Mouse (Mus musculus) MEL (cell line): ENCODE measurements around the gene Tmem45b. TPM values are rescaled to one million over a fixed set of nuclear protein-coding genes. Genes with fewer than 3 reads are reported as not detected.

Source experiments
- DNase-seq: peaks from one replicate; pipeline ENCODE4 v3.0.0; 2011; ENCODE audit warnings: low read depth, low spot score
- H3K27ac ChIP-seq: 2 replicates; pipeline ENCODE4 v1.5.1; 2012; ENCODE audit warnings: low read depth, mild to moderate bottlenecking, control low read depth, low read length, moderate library complexity; ENCODE audit not compliant: control insufficient read depth
- H3K27me3 ChIP-seq, 2 experiments: fragments of 150-350 bp in 1 of 2; sonication (generic) in 1 of 2; 2 replicates each; pipeline ENCODE4 v1.6.1; 2012; ENCODE audit warnings: low read length in 2 of 2, mild to moderate bottlenecking in 2 of 2, improper control_type of control experiment in 1 of 2, moderate library complexity in 1 of 2; ENCODE audit not compliant: insufficient read depth in 2 of 2, control insufficient read depth in 1 of 2
- H3K36me3 ChIP-seq, 2 experiments: 2 replicates each; pipeline ENCODE4 v1.6.1; 2012 to 2014; ENCODE audit warnings: low read length in 2 of 2, improper control_type of control experiment in 1 of 2, inconsistent platforms in 1 of 2, mild to moderate bottlenecking in 1 of 2; ENCODE audit not compliant: insufficient read depth in 2 of 2, control insufficient read depth in 1 of 2
- H3K4me1 ChIP-seq, 2 experiments: fragments of 150-350 bp in 1 of 2; sonication (generic) in 1 of 2; 2 replicates each; pipeline ENCODE4 v1.6.1; 2012; ENCODE audit warnings: low read length in 2 of 2, improper control_type of control experiment in 1 of 2, mild to moderate bottlenecking in 1 of 2; ENCODE audit not compliant: insufficient read depth in 2 of 2, control insufficient read depth in 1 of 2
- H3K4me3 ChIP-seq, 2 experiments: fragments of 150-350 bp in 1 of 2; sonication (generic) in 1 of 2; 2 replicates each; pipeline ENCODE4 v1.5.1; 2012; ENCODE audit warnings: low read depth in 2 of 2, low read length in 2 of 2, mild to moderate bottlenecking in 2 of 2, moderate library complexity in 2 of 2, control low read depth in 1 of 2, improper control_type of control experiment in 1 of 2; ENCODE audit not compliant: control insufficient read depth in 1 of 2, insufficient read depth in 1 of 2
- H3K79me2 ChIP-seq: 2 replicates; pipeline ENCODE4 v1.6.1; 2012; ENCODE audit warnings: mild to moderate bottlenecking, low read length, moderate library complexity; ENCODE audit not compliant: control insufficient read depth, poor library complexity, insufficient read depth
- H3K9ac ChIP-seq: 2 replicates; pipeline ENCODE4 v1.6.1; 2012; ENCODE audit warnings: low read depth, mild to moderate bottlenecking, control low read depth, low read length, moderate library complexity; ENCODE audit not compliant: control insufficient read depth, poor library complexity, severe bottlenecking
- H3K9me3 ChIP-seq: fragments of 150-350 bp; sonication (generic); replicated peaks from 2 replicates; pipeline ENCODE4 v1.6.1; 2012; ENCODE audit warnings: mild to moderate bottlenecking, low read length, improper control_type of control experiment, moderate library complexity; ENCODE audit not compliant: insufficient read depth
- BHLHE40 ChIP-seq: IDR thresholded peaks from 2 replicates; pipeline ENCODE4 v1.6.1; 2012; ENCODE audit warnings: low read depth, mild to moderate bottlenecking, inconsistent platforms, low read length, improper control_type of control experiment, borderline replicate concordance
- E2F4 ChIP-seq: IDR thresholded peaks from 2 replicates; pipeline ENCODE4 v1.6.1; 2011; ENCODE audit warnings: low read depth, low read length, improper control_type of control experiment, borderline replicate concordance
- ETS1 ChIP-seq: IDR thresholded peaks from 2 replicates; pipeline ENCODE4 v1.6.1; 2012; ENCODE audit warnings: low read depth, mild to moderate bottlenecking, inconsistent platforms, low read length, improper control_type of control experiment, moderate library complexity
- HCFC1 ChIP-seq: IDR thresholded peaks from 2 replicates; pipeline ENCODE4 v1.6.1; 2012; ENCODE audit warnings: low read depth, mild to moderate bottlenecking, inconsistent platforms, low read length, improper control_type of control experiment, moderate library complexity
- MAFK ChIP-seq: IDR thresholded peaks from 2 replicates; pipeline ENCODE4 v1.6.1; 2011; ENCODE audit warnings: low read depth, mild to moderate bottlenecking, low read length, improper control_type of control experiment, borderline replicate concordance
- MAX ChIP-seq: IDR thresholded peaks from 2 replicates; pipeline ENCODE4 v1.6.1; 2011; ENCODE audit warnings: low read length, improper control_type of control experiment
- MAZ ChIP-seq: IDR thresholded peaks from 2 replicates; pipeline ENCODE4 v1.6.1; 2012; ENCODE audit warnings: low read depth, mild to moderate bottlenecking, inconsistent platforms, low read length, improper control_type of control experiment
- MEF2A ChIP-seq: IDR thresholded peaks from 2 replicates; pipeline ENCODE4 v1.6.1; 2014; ENCODE audit warnings: low read depth, mild to moderate bottlenecking, inconsistent platforms, low read length, improper control_type of control experiment; ENCODE audit not compliant: poor library complexity, insufficient replicate concordance, severe bottlenecking; ENCODE audit errors: extremely low read depth
- MYC ChIP-seq: IDR thresholded peaks from 2 replicates; pipeline ENCODE4 v1.6.1; 2011; ENCODE audit warnings: low read depth, mild to moderate bottlenecking, low read length, improper control_type of control experiment, moderate library complexity
- NRF1 ChIP-seq: IDR thresholded peaks from 2 replicates; pipeline ENCODE4 v1.6.1; 2014; ENCODE audit warnings: low read depth, mild to moderate bottlenecking, inconsistent platforms, low read length, improper control_type of control experiment, moderate library complexity; ENCODE audit not compliant: poor library complexity, insufficient read depth, severe bottlenecking
- POLR2AphosphoS5 ChIP-seq: IDR thresholded peaks from 2 replicates; pipeline ENCODE4 v1.6.1; 2012; ENCODE audit warnings: low read depth, borderline replicate concordance, mild to moderate bottlenecking, inconsistent platforms, low read length, moderate library complexity, mixed read lengths
- RCOR1 ChIP-seq: IDR thresholded peaks from 2 replicates; pipeline ENCODE4 v1.6.1; 2012; ENCODE audit warnings: low read depth, mild to moderate bottlenecking, inconsistent platforms, low read length, improper control_type of control experiment
- TAL1 ChIP-seq: IDR thresholded peaks from 2 replicates; pipeline ENCODE4 v1.6.1; 2012; ENCODE audit warnings: mild to moderate bottlenecking, inconsistent platforms, low read length, moderate library complexity, mixed read lengths
- TBP ChIP-seq: IDR thresholded peaks from 2 replicates; pipeline ENCODE4 v1.8.0; 2011; ENCODE audit warnings: low read depth, low read length, improper control_type of control experiment
- TCF12 ChIP-seq: IDR thresholded peaks from 2 replicates; pipeline ENCODE4 v1.6.1; 2014; ENCODE audit warnings: low read depth, mild to moderate bottlenecking, inconsistent platforms, low read length, improper control_type of control experiment, moderate library complexity
- ZMIZ1 ChIP-seq: IDR thresholded peaks from 2 replicates; pipeline ENCODE4 v1.6.1; 2012; ENCODE audit warnings: low read depth, mild to moderate bottlenecking, inconsistent platforms, low read length, improper control_type of control experiment, moderate library complexity
- polyA plus RNA-seq, 2 experiments: library from polyadenylated mRNA; stranded (reverse) in 1 of 2; unstranded in 1 of 2; fragments of >175 nt in 1 of 2; fragments of >200 nt in 1 of 2; gene quantifications; 2 replicates each; pipeline versions ENCODE4 v1.2.1 to v1.2.4; 2012; ENCODE audit warnings: low replicate concordance in 2 of 2, low read depth in 1 of 2; ENCODE audit not compliant: insufficient read length in 2 of 2, insufficient read depth in 1 of 2, missing spikeins in 1 of 2
- total RNA-seq: library from RNA; depleted of rRNA; stranded (reverse); fragments of 300-350 nt; gene quantifications from 2 replicates; pipeline ENCODE4 v1.2.3, GENCODE M21; 2012

Gene Tmem45b
- total and polyA plus RNA-seq, 3 experiments: not detected

DNA sequence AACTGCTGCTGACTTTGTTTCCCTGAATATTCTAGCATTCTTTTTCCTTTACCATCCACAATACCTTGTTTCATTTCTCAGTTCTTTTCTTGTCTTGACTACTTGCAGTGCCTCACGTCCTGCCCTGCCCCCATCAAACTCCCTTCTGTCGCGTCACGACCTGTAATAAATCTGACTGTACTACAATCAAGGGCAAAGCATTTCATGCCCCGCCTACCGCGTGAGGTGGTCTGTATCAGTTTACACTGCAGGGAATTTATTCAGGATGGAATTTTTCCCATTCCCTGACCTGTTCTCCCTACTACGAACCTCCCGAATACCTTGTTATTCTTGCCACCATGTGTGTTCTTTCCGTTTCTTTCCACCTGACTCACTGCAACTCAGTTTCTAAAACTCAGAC, 12.1 kb downstream of the Tmem45b start:
- DNase-seq: no peak
- no peak overlapping the region for H3K27ac ChIP-seq
- H3K36me3 ChIP-seq: no peaks in the 10 kb centered on the region
- H3K9ac ChIP-seq: no peak overlapping the region
- no peak overlapping the region for H3K4me3 ChIP-seq
- H3K4me1 ChIP-seq: no peaks in the 10 kb centered on the region
- no peaks in the 10 kb centered on the region for H3K9me3 ChIP-seq
- peaks cover 4 to 5% of the 10 kb centered on the region in 2 experiments; a peak in 3 of 4 replicates for H3K27me3 ChIP-seq
- TF ChIP-seq E2F4 (no peak), BHLHE40 (no peak), HCFC1 (no peak), NRF1 (no peak), MEF2A (no peak), MAFK (no peak), RCOR1 (no peak), POLR2AphosphoS5 (no peak), TAL1 (no peak), MYC (no peak), MAZ (no peak)
- no peaks in the 10 kb centered on the region for H3K79me2 ChIP-seq

DNA sequence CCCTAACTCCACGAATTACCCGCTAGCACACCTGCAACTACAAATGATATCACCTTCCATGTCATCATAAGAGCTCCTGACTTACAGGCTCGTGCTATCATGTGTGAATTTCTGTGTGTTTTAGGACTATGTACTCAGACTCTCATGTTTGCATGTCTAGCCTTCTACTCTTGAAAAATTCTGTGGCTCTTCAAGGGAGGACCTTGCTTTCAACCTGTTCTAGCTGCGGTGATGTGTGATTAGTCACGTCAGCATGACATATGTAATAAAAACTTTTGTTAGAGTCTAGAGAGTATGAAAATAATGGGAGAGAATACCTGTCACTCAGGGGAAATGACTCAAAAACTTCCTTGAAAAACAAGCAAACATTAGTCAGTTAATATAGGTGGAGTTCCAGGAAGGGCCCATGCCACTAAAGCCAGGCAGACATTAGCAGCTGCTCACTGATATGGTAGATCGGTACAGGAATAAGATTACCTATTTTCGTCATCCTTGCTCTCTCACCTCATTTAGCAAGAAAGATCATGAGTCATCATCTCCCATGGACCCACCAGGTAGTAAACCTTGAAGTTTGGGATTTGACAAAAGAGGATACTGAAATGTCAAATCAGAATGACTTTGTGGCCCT, 15.0 kb downstream of the Tmem45b start:
- Histone ChIP-seq H3K79me2 (no peaks in the 10 kb centered on the region), H3K27me3 (peaks cover 6% of the 10 kb centered on the region in 2 experiments; a peak in 3 of 4 replicates), H3K9ac (no peak overlapping the region), H3K4me3 (no peak overlapping the region), H3K27ac (no peak overlapping the region), H3K4me1 (no peaks in the 10 kb centered on the region), H3K9me3 (no peaks in the 10 kb centered on the region), H3K36me3 (no peaks in the 10 kb centered on the region)
- no peak for TF ChIP-seq ETS1
- TF ChIP-seq TBP: no peak
- no peak for TF ChIP-seq TCF12
- TF ChIP-seq MAX: no peak
- TF ChIP-seq MAFK: no peak
- no peak for TF ChIP-seq ZMIZ1
- no peak for TF ChIP-seq BHLHE40
- no peak for DNase-seq
